Mouse (Mus musculus) spleen, adult 18-20 months (tissue): Measurements from ENCODE around the gene Wdr18.

Source experiments
- DNase-seq, 2 experiments: peaks; one replicate each; pipeline ENCODE4 v3.0.0; 2022; ENCODE audit warnings: mixed read lengths in 2 of 2

Gene Wdr18

DNA sequence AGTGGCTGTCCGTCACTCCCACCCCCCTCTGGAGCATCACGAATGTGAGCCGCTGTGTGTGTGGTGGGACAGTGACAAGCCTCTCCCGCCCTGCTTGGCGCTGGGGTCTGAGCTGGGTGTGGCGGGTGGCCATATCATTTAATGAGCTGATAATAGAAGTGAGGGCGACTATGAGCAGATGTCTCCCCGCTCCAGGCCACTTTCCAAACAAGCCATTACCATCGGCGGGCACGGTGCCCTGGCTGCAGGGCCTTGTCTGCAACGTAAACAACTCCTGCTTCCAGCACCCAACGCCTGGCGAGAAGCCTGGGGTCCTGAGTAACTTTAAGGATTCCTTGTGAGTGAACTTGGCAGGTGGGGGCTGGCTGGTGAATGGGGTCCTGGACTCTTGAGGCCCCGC lies 37.9 kb downstream of the Wdr18 start:
- DNase-seq = no peak

DNA sequence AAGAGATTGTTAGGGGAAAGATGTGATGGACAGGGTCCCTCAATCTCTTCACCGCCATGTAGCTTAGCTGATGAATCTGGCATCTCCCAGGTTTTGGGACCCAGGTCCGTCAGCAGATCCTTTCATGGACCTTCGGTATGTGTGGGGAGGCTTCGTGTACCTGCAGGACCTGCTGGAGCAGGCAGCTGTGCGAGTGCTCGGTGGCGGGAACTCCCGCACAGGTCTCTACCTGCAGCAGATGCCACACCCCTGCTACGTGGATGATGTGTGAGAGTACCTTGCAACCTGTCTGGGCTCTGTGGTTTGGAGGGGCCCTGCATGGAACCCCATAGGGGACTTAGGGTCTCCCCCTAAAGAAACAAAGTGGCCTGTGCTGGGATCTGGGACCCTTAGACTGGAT lies 42.0 kb downstream of the Wdr18 start:
- no peak for DNase-seq

DNA sequence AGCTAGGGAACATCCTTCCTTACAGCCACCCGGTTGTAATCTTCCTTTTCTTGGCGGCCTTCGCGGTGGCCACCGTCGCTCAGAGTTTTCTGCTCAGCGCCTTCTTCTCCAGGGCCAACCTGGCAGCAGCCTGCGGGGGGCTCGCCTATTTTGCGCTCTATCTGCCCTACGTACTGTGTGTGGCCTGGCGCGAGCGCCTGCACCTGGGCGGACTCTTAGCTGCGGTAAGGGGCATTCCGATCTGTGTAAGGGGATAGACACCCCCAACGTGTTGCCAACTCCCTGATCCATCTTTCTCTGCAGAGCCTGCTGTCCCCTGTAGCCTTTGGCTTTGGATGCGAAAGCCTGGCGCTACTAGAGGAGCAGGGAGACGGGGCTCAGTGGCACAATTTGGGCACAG lies 42.9 kb downstream of the Wdr18 start:
- DNase-seq = no peak

DNA sequence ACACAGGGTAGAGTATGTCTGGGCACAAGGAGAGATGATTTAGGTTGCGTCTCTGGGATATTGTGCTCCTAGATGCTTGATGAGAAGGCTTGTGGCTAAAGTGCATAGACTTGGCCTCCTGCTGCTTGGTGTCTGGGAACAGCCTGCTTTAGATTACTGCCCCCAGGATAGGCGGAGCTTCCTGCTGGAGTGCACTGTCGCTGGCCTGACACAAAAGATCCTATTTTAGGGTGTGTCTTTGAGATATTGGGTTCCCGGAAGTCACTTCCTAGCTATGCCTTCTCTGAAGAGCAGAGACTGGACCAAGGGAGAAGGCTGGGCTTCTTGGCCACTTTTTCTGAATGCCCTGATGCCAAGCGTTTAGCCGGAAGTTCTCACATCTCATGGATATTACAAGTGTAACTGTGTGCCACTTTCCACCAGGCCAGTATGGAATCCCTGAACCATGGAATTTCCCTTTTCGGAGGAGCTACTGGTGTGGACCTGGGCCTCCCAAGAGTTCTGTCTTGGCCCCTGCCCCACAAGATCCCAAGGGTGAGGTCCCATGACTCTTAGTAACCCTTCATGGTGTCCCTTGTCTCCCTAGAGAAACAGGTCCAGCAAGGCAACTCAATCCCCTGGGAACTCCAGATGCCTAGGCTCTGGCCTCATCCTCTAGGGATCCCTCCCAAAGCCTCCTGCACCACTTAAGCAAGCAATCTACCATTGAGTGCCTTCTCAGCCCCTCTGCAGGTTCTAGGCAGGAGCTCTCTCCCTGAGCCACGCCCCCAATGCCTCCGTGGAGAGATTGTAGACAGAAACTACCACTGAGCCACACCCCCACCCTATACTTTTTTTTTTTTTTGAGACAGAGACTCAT lies 43.7 kb downstream of the Wdr18 start:
- no peak for DNase-seq

DNA sequence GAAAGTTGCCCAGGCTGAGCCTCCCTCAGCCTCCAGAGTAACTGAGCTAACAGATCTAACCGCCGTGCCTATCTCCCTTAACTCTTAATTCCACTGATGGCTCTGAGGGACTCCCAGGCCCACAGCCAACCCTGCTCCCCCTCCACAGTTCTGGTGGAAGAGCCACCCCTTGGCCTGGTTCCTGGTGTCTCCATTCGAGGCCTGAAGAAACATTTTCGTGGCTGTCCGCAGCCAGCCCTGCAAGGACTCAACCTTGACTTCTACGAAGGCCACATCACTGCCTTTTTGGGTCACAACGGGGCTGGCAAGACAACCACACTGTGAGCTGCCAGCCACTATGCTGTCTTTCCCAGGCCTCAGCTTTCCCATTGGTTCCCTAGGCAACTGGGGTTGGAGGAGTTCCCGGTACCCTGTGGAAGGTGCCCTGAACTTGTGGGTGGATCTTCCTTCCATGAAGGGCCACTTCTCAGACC lies 44.3 kb downstream of the Wdr18 start:
- DNase-seq = no peak

DNA sequence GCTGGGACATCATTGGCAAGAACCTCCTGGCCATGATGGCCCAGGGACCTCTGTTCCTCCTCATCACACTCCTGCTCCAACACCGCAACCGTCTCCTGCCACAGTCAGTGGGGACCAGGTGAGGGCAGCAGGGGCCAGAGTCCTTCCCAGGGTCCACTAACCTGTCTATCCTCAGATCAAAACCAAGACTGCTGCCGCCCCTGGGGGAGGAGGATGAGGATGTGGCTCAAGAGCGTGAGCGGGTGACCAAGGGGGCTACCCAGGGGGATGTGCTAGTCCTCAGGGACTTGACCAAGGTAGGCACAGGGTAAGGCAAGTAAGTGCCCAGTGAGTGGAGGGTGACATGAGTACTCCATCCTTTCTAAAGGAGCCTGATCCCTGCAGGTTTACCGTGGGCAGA lies 51.8 kb downstream of the Wdr18 start:
- DNase-seq = no peak

DNA sequence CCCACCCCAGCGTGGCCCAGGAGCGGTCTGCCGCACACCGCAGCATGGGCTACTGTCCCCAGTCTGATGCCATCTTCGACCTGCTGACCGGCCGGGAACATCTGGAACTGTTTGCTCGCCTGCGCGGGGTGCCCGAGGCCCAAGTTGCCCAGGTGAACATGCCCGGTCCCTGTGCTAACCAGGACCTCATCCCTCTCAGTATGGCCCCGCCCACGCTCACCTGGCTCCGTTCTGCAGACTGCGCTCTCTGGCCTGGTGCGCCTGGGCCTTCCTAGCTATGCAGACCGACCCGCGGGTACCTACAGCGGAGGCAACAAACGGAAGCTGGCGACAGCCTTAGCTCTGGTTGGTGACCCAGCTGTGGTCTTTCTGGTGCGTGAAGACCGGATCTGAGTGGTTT lies 53.7 kb downstream of the Wdr18 start:
- no peak for DNase-seq

DNA sequence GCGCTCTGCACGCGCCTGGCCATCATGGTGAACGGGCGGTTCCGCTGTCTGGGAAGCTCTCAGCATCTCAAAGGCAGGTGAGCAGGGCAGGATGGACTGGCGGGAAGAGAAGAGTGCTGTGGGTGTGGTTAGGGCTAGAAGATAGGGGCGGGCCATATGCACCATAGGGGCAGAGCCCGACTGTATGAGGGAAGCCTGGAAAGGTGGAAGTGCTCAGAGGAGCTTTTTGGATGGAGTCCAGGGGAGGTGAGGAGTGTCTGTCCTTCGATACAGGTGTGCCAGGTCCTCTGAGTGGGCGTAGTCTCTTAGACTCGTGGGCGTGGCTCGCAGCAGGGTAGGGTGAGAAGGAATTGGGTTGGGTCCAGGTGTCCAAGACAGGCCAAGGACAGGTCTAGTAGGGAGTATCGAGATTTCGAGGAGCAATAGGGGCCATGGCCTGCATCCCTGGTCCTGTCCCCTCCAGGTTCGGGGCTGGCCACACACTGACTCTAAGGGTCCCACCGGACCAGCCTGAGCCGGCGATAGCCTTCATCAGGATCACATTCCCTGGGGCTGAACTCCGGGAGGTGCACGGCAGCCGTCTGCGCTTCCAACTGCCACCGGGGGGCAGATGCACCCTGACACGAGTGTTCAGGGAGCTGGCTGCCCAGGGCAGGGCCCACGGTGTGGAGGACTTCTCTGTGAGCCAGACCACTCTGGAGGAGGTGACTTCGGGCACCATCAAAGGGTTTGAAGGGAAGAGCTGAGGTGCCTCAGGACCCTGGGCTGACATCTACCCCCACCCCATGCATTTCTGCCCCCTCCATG lies 54.7 kb downstream of the Wdr18 start:
- DNase-seq = peak; percentile 49 to 58

DNA sequence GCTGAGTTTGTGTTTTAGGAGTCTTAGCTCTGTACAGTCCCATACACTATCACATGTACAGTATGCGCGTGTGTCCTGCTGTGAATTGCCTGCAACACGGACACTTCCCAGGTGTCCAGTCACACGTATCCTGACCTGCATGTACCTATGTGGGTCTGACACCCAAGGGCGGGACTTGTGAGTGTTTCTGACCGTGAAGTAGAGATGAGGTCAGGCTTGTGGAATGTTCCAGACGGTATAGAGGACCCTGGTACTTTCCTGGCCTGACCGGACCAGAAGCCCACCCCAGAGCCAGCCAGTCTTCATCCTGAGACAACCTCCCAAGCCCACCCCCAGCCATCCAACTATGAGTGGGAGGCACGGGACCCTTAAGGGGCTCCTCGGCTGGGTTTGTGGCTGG lies 55.6 kb downstream of the Wdr18 start:
- no peak for DNase-seq

DNA sequence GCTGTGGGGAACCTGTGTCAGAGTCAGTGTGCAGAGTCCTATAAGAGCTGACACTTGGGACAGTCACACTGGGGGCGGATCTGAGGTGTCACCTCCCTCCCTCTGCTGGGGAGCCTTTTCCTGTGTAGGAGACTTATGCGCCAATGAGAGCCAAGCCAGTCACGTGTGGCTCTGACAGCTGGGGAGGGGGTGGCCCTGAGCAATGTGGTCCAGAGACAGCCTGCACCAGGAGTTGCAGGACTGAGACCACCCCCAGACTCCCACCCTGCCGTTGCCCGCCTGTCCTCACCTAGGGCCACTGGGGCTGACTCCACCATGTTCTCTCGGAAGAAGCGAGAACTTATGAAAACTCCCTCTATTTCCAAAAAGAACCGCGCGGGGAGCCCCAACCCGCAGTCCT lies 56.6 kb downstream of the Wdr18 start, which contains the start of gene Arhgap45:
Gene Arhgap45, plus strand, starts transcription at position 143 of the 400 bp plus-strand sequence.
- DNase-seq = peak; percentile 72 to 81

DNA sequence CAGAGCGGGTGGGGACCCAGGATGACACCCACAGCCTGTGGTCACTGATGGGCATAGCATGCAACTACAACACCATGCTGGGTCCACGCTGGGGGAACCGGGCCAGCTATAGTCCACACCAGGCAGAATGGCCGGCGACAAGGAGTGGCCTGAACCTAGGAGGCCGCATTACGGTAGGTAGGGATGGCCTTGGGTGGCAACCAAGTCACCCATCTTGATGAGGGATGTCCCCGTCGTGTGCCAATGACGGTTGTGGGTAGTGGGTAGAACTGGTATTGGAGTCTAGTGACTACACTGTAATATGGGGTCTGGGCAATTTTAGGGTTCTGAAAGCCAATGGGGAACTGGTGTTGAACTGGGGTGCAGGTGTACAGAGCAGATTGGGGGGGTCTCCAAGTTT lies 57.0 kb downstream of the Wdr18 start:
- peak in 1 of 2 experiments; percentile 39 for DNase-seq

DNA sequence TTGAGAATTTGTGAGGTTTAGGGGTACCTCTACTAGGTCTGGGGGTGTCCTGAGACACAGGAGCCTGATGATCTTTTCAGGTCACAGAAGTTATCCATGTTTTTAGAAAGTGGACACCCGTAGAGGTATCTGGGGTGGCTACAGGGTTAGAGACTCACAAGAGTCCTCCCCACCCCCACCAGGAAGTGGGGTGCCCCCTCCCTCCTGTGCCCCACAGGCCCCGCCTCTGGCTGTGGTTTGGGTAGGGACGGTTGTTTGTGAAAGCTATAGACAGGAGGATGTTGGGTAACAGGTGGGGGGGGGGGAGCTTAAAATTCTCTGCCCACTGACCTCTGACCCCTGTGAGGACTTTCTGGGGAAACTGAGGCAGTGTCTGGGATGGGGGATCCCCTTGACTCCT lies 57.4 kb downstream of the Wdr18 start:
- peak; percentile 89 to 94 for DNase-seq

DNA sequence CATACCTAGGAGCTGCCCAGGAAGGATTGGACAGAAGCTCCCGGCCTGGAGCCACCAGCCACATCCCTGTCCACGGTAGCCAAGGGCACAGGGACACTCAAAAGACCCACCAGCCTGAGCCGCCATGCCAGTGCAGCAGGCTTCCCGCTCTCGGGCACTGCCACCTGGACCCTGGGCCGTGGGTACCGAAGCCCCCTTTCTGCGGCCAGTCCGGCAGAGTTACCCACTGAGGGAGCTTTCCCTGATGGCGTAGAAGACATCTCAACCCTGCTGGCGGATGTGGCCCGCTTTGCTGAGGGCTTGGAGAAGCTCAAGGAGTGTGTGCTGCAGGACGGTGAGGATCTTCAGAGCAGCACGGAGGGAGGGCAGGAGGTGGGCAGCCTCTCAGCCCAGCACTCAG lies 57.8 kb downstream of the Wdr18 start:
- no peak for DNase-seq

DNA sequence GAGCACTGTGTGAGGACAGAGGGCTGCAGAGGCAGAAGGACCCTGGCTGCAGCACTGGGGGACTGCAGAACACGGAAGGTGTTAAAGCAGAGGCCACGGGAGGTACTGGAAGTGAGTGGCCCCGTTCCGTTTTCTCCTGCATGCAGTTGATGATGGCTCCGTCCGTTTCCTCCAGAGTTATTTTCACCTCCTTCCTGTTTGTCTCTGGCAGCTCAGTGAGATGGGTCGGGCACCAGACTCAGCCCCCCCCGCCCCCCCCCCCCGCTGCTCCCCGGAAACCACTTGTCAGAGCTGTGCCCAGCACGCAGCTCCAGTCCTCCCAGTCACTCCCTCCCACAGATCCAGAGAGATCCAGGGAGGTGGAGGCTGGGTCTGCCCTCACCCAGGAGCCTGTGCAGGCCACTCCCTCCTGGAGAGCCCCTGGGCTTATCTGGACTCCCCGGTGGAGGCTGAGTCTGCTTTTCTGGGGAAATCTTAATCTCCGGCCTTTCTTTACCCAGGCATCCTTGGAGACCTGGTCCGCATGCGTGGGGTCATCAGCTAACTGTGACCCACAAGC lies 58.9 kb downstream of the Wdr18 start:
- peak; percentile 60 to 63 for DNase-seq

DNA sequence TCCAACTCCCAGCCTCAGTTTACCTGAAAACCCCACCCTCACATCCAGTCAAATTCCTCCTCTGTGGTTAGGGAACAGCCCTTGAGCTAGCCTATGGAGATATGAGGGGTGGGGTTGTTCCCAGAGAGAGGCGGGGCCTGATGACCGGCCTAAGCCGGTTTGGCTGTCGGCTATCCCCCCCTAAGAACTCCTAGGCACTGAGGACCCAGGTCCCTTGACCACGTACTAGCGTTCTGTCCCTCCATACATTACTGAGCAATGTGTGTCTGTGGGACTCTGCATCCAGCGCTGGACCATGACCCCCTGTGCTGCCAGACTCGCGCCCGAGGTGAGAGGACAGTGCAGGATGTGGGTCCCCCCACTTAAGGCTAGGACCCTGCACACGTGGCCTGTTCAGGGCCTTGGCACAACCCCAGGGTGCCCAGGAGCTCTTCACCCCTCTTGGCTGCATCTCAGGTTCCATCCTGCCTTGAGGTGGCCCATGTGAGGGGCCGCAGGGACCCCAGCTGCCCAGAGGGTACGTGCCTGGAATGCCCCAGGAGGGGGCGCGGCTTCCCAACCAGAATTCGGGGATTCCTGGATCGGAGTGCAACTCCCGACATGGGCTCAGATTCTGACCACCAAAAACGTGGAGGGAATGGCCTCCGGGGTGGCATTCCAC lies 59.6 kb downstream of the Wdr18 start:
- no peak for DNase-seq
